Mouse (Mus musculus): ENCODE data around the gene Dcst2. TPM values are rescaled to one million over a fixed set of nuclear protein-coding genes. Genes with fewer than 3 reads are reported as not detected.

The Dcst2 gene
- polyA plus RNA-seq, 1 experiment from 2014 or later, result not detected

- no peak for ATAC-seq (ENCODE audit: insufficient number of reproducible peaks, low FRiP score)
- Histone ChIP-seq H3K4me3 (peak overlapping the region; percentile 78), H3K9ac (peak overlapping the region; percentile 79), H3K9me3 (replicated peaks) (no peaks in the 10 kb centered on the region), H3K4me2 (peak overlapping the region; percentile 100), H3K27me3 (replicated peaks) (no peaks in the 10 kb centered on the region), H3K36me3 (peaks cover 4% of the 10 kb centered on the region), H3K27ac (ENCODE audit: poor library complexity, severe bottlenecking) (peak overlapping the region; percentile 93), H3K4me1 (replicated peaks) (peaks cover 28% of the 10 kb centered on the region)
- under 1% methylated on average over 32 of the region's 44 CpGs for WGBS
These were observed 34.3 kb downstream of the Dcst2 start for GRCm38 (mm10) chr3:89395806-89396653.

GRCm38 (mm10) chr3:89396654-89397005, 34.9 kb downstream of the Dcst2 start:
- H3K4me3 ChIP-seq, result peak overlapping the region; percentile 78
- no peak for ATAC-seq (ENCODE audit: insufficient number of reproducible peaks, low FRiP score)
- H3K36me3 ChIP-seq, result peaks cover 10% of the 10 kb centered on the region
- WGBS, result 0% methylated on average over 4 of the region's 4 CpGs
- peak overlapping the region; percentile 79 for H3K9ac ChIP-seq
- H3K9me3 ChIP-seq (replicated peaks), result no peaks in the 10 kb centered on the region
- H3K27ac ChIP-seq (ENCODE audit: poor library complexity, severe bottlenecking), result 0 out of 2 replicates have a peak overlapping the region, but pooled peaks have one; percentile 93
- no peaks in the 10 kb centered on the region for H3K27me3 ChIP-seq (replicated peaks)
- H3K4me1 ChIP-seq (replicated peaks), result peaks cover 22% of the 10 kb centered on the region
- peak overlapping the region; percentile 100 for H3K4me2 ChIP-seq

DNA sequence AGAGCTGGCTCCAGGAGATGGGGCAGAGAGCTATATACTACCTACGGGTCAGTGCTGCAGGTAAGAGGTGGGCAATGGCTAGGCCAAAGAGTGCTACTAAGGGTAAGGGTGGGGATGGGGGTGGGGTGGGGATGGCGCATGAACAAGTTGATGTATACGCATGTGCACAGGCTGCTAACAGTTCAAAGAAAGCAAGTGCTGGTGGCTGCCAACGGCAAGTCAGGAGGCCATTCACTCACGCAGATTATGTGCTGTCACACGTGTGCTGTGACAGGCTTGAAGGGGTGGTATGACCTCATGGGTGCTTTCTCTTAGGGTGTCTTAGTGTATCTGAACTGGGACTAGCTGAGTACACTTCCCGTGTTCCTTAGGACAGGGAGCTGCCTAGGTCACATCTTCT, 39.6 kb downstream of the Dcst2 start:
- H3K36me3 ChIP-seq, result peaks cover 43% of the 10 kb centered on the region
- H3K4me1 ChIP-seq (replicated peaks), result peaks cover 7% of the 10 kb centered on the region
- 86% methylated on average over 7 of the region's 7 CpGs for WGBS
- H3K4me2 ChIP-seq, result no peak overlapping the region
- no peak overlapping the region for H3K4me3 ChIP-seq
- ATAC-seq (ENCODE audit: insufficient number of reproducible peaks, low FRiP score), result no peak
- no peak overlapping the region for H3K27ac ChIP-seq (ENCODE audit: poor library complexity, severe bottlenecking)
- no peak overlapping the region for H3K9ac ChIP-seq
- no peaks in the 10 kb centered on the region for H3K9me3 ChIP-seq (replicated peaks)
- no peaks in the 10 kb centered on the region for H3K27me3 ChIP-seq (replicated peaks)

GRCm38 (mm10) chr3:89402693-89403092, 40.9 kb downstream of the Dcst2 start, which contains the start of gene Lenep:
Lenep (minus strand) TSS chr3:89402793.
- Histone ChIP-seq H3K9me3 (replicated peaks) (no peaks in the 10 kb centered on the region), H3K4me2 (no peak within 1 kb of the TSS), H3K36me3 (peaks cover 52% of the 10 kb centered on the region), H3K27ac (ENCODE audit: poor library complexity, severe bottlenecking) (no peak within 1 kb of the TSS), H3K9ac (no peak within 1 kb of the TSS), H3K4me1 (replicated peaks) (no peaks in the 10 kb centered on the region), H3K4me3 (no peak within 1 kb of the TSS), H3K27me3 (replicated peaks) (no peaks in the 10 kb centered on the region)
- no peak for ATAC-seq (ENCODE audit: insufficient number of reproducible peaks, low FRiP score)
- 75% methylated on average over 5 of the region's 5 CpGs for WGBS

DNA sequence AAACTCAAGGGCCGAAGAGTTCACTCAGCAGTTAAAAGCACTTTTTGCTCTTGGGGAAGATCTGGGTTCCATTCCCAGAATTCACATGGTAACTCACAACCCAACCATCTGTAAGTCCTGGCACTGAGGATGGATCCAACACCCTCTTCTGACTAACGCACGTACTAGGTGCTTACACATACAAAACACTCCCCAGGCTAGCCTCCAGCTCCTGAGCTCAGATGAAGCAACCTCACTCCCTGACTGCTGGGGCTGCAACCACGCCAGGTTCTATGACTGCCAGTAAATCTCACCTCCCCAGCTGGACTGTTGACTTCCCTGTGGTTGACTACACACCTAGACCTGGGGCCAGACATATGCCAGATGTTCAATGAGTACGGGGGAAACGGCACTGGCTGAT, 45.1 kb downstream of the Dcst2 start:
- Histone ChIP-seq H3K4me3 (no peak overlapping the region), H3K9me3 (replicated peaks) (no peaks in the 10 kb centered on the region), H3K9ac (no peak overlapping the region), H3K36me3 (peaks cover 51% of the 10 kb centered on the region), H3K27ac (ENCODE audit: poor library complexity, severe bottlenecking) (no peak overlapping the region), H3K4me1 (replicated peaks) (peaks cover 11% of the 10 kb centered on the region), H3K4me2 (no peak overlapping the region), H3K27me3 (replicated peaks) (no peaks in the 10 kb centered on the region)
- ATAC-seq (ENCODE audit: insufficient number of reproducible peaks, low FRiP score), result no peak
- WGBS, result 89% methylated on average over 6 of the region's 6 CpGs

DNA sequence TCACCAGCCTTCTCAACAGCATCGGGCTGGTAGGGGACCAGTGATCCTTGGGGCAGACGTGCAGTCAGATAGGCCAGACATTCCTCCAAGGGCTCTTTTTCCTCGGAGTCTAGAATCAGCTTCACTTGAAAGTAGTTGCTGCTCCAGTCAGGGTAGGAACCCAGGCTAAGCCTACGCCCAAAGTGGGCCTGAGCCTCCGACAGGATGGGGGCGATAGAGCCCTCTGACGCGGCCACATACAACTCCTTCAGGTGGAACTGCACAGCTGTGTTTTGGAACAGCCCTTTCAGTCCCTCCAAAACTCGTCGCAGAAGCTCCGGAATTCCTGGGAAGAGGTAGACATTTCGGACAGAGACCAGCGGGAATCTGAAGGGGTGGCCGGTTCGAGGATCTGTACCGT, 46.7 kb downstream of the Dcst2 start:
- Histone ChIP-seq H3K4me1 (replicated peaks) (peaks cover 11% of the 10 kb centered on the region), H3K9ac (no peak overlapping the region), H3K9me3 (replicated peaks) (no peaks in the 10 kb centered on the region), H3K36me3 (peaks cover 40% of the 10 kb centered on the region), H3K27ac (ENCODE audit: poor library complexity, severe bottlenecking) (no peak overlapping the region), H3K27me3 (replicated peaks) (no peaks in the 10 kb centered on the region), H3K4me2 (peak overlapping the region; percentile 11; the same call in 1 of the 2 replicates), H3K4me3 (no peak overlapping the region)
- ATAC-seq (ENCODE audit: insufficient number of reproducible peaks, low FRiP score), result no peak
- WGBS, result 52% methylated on average over 16 of the region's 16 CpGs

GRCm38 (mm10) chr3:89409701-89410100, 47.9 kb downstream of the Dcst2 start:
- Histone ChIP-seq H3K4me3 (no peak overlapping the region), H3K27ac (ENCODE audit: poor library complexity, severe bottlenecking) (no peak overlapping the region), H3K36me3 (peaks cover 41% of the 10 kb centered on the region), H3K9ac (no peak overlapping the region), H3K4me2 (no peak overlapping the region), H3K4me1 (replicated peaks) (peaks cover 11% of the 10 kb centered on the region), H3K27me3 (replicated peaks) (no peaks in the 10 kb centered on the region), H3K9me3 (replicated peaks) (0 out of 2 replicates have a peak, but pooled peaks cover 2% of the 10 kb centered on the region)
- no peak for ATAC-seq (ENCODE audit: insufficient number of reproducible peaks, low FRiP score)
- WGBS, result 89% methylated on average over 3 of the region's 3 CpGs

GRCm38 (mm10) chr3:89410864-89411263, 49.1 kb downstream of the Dcst2 start:
- Histone ChIP-seq H3K27me3 (replicated peaks) (no peaks in the 10 kb centered on the region), H3K4me1 (replicated peaks) (peaks cover 11% of the 10 kb centered on the region), H3K9ac (peak overlapping the region; percentile 68), H3K4me2 (peak overlapping the region; percentile 75), H3K27ac (ENCODE audit: poor library complexity, severe bottlenecking) (no peak overlapping the region), H3K9me3 (replicated peaks) (0 out of 2 replicates have a peak, but pooled peaks cover 4% of the 10 kb centered on the region), H3K4me3 (peak overlapping the region; percentile 65), H3K36me3 (peaks cover 47% of the 10 kb centered on the region)
- ATAC-seq (ENCODE audit: insufficient number of reproducible peaks, low FRiP score), result no peak
- 79% methylated on average over 10 of the region's 10 CpGs for WGBS

- peak; percentile 99 for ATAC-seq (ENCODE audit: insufficient number of reproducible peaks, low FRiP score)
- Histone ChIP-seq H3K27ac (ENCODE audit: poor library complexity, severe bottlenecking) (peak within 1 kb of the TSS; percentile 40; the same call in 1 of the 2 replicates), H3K4me1 (replicated peaks) (peaks cover 16% of the 10 kb centered on the region), H3K4me3 (peak within 1 kb of the TSS; percentile 65), H3K9me3 (replicated peaks) (0 out of 2 replicates have a peak, but pooled peaks cover 4% of the 10 kb centered on the region), H3K27me3 (replicated peaks) (no peaks in the 10 kb centered on the region), H3K36me3 (peaks cover 54% of the 10 kb centered on the region), H3K4me2 (peak within 1 kb of the TSS; percentile 75), H3K9ac (peak within 1 kb of the TSS; percentile 68)
- WGBS, result 5% methylated on average over 28 of the region's 28 CpGs
These were observed 50.0 kb downstream of the Dcst2 start, which contains the start of gene Flad1 for GRCm38 (mm10) chr3:89411490-89412393. Flad1 (minus strand) TSS chr3:89411870.

DNA sequence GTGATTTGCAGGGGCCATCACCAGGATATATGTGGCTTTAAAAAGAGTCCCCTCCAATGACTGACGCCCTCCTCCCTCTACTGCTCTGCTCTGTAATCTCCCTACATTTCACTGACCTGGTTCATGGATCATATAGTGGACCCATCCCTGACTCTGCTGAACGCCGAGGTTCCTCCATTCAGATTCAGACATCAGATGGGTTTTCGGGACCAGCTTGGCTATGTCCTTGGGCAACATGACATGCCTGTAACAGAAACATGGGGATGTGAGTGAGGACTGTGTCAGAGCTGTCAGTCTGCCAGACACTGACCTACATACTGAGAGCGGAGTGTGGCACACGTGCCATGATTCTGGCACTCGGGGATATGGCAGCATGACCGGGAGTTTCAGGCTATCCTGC, 54.4 kb downstream of the Dcst2 start:
- Histone ChIP-seq H3K9ac (no peak overlapping the region; the same call in 1 of the 2 replicates), H3K9me3 (replicated peaks) (0 out of 2 replicates have a peak, but pooled peaks cover 4% of the 10 kb centered on the region), H3K4me2 (peak overlapping the region; percentile 50; the same call in 1 of the 2 replicates), H3K4me3 (no peak overlapping the region), H3K27ac (ENCODE audit: poor library complexity, severe bottlenecking) (no peak overlapping the region), H3K36me3 (peaks cover 33% of the 10 kb centered on the region), H3K27me3 (replicated peaks) (no peaks in the 10 kb centered on the region), H3K4me1 (replicated peaks) (peaks cover 21% of the 10 kb centered on the region)
- ATAC-seq (ENCODE audit: insufficient number of reproducible peaks, low FRiP score), result no peak
- WGBS, result 97% methylated on average over 8 of the region's 8 CpGs

- H3K4me1 ChIP-seq (replicated peaks), result peaks cover 29% of the 10 kb centered on the region
- peak overlapping the region; percentile 76 for H3K4me2 ChIP-seq
- WGBS, result 34% methylated on average over 2 of the region's 2 CpGs
- no peak for ATAC-seq (ENCODE audit: insufficient number of reproducible peaks, low FRiP score)
- H3K36me3 ChIP-seq, result peaks cover 33% of the 10 kb centered on the region
- peak overlapping the region; percentile 62 for H3K4me3 ChIP-seq
- no peaks in the 10 kb centered on the region for H3K27me3 ChIP-seq (replicated peaks)
- H3K27ac ChIP-seq (ENCODE audit: poor library complexity, severe bottlenecking), result peak overlapping the region; percentile 87
- peak overlapping the region; percentile 74 for H3K9ac ChIP-seq
- 0 out of 2 replicates have a peak, but pooled peaks cover 4% of the 10 kb centered on the region for H3K9me3 ChIP-seq (replicated peaks)
These were observed 55.4 kb downstream of the Dcst2 start for GRCm38 (mm10) chr3:89417131-89417530.
